Mouse (Mus musculus) bone marrow macrophage, adult 2 months (primary cell): ENCODE measurements around the gene Tmem59.

Experiments
- CTCF ChIP-seq: IDR thresholded peaks from 2 replicates; pipeline ENCODE4 v1.5.1; 2012; ENCODE audit warnings: low read depth, mild to moderate bottlenecking, low read length, moderate library complexity
- POLR2A ChIP-seq: IDR thresholded peaks from 2 replicates; pipeline ENCODE4 v1.6.1; 2012; ENCODE audit warnings: mild to moderate bottlenecking, low read depth, low read length, borderline replicate concordance

DNA sequence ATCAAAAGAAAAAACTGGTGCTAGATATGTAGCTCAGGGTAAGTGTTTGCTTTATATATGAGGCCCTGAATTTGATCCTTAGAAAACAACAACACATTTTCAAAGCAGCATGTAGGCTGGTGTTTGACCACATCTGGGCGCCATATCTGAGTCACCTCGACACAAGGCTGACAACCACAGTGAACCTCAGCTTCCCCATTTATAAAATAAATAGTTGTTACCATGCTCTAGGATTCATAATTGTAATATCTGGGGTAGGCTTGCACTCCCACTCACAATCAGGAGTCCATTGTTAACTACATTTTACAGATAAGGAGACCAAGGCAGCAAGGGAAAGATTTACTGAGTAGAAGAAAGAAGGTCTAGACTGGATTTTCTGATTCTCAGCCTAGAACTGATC lies 48.1 kb downstream of the Tmem59 start:
- TF ChIP-seq CTCF, result no peak
- TF ChIP-seq POLR2A, result no peak
